Mouse (Mus musculus) thymus, adult 2 months (tissue): Measurements from ENCODE around the gene Ghrh. TPM values are rescaled to one million over a fixed set of nuclear protein-coding genes. Genes with fewer than 3 reads are reported as not detected.

Experiments
- DNase-seq: peaks from one replicate; pipeline ENCODE4 v3.0.0; 2021
- H3K27ac ChIP-seq: fragments of 200-500 bp; 2 replicates; pipeline ENCODE4 v1.5.1; 2012; ENCODE audit warnings: low read length, control low read depth; ENCODE audit not compliant: control insufficient read depth, insufficient read depth
- H3K27me3 ChIP-seq: fragments of 200-500 bp; 2 replicates; pipeline ENCODE4 v1.6.1; 2012; ENCODE audit warnings: mild to moderate bottlenecking, low read length, moderate library complexity, mixed read lengths; ENCODE audit not compliant: control insufficient read depth, insufficient read depth
- H3K36me3 ChIP-seq: fragments of 200-500 bp; 2 replicates; pipeline ENCODE4 v1.6.1; 2012; ENCODE audit warnings: mild to moderate bottlenecking, low read length, moderate library complexity; ENCODE audit not compliant: control insufficient read depth, insufficient read depth
- H3K4me1 ChIP-seq: fragments of 200-500 bp; replicated peaks from 2 replicates; pipeline ENCODE4 v1.6.1; 2012; ENCODE audit warnings: low read length; ENCODE audit not compliant: control insufficient read depth, insufficient read depth
- H3K4me3 ChIP-seq: fragments of 200-500 bp; 2 replicates; pipeline ENCODE4 v1.5.1; 2012; ENCODE audit warnings: mild to moderate bottlenecking, low read length, control low read depth, moderate library complexity; ENCODE audit not compliant: control insufficient read depth, insufficient read depth
- CTCF ChIP-seq: fragments of 200-500 bp; IDR thresholded peaks from 2 replicates; pipeline ENCODE4 v1.5.1; 2012; ENCODE audit warnings: mild to moderate bottlenecking, control low read depth, low read length, moderate library complexity, borderline replicate concordance; ENCODE audit not compliant: control insufficient read depth, poor library complexity, insufficient read depth; ENCODE audit errors: extremely low read depth
- POLR2A ChIP-seq: fragments of 200-500 bp; IDR thresholded peaks from 2 replicates; pipeline ENCODE4 v1.6.1; 2012; ENCODE audit warnings: mild to moderate bottlenecking, low read length, control low read depth, moderate library complexity; ENCODE audit not compliant: control insufficient read depth, poor library complexity, insufficient read depth; ENCODE audit errors: extremely low read depth
- WGBS: fragments of 180-500 bp; shearing (Covaris S2); methylation state at CpG from one replicate; pipeline ENCODE4 v1.1.7; 2018; 5-methylcytosine and 5-hydroxymethylcytosine counted together
- polyA plus RNA-seq: library from polyadenylated mRNA; depleted of rRNA; stranded (reverse); fragments of >200 nt; gene quantifications from 2 replicates; pipeline ENCODE4 v1.2.3, GENCODE M21; 2012; rRNA removed

Gene Ghrh
- polyA plus RNA-seq, 1 experiment, result 1.4 TPM

DNA sequence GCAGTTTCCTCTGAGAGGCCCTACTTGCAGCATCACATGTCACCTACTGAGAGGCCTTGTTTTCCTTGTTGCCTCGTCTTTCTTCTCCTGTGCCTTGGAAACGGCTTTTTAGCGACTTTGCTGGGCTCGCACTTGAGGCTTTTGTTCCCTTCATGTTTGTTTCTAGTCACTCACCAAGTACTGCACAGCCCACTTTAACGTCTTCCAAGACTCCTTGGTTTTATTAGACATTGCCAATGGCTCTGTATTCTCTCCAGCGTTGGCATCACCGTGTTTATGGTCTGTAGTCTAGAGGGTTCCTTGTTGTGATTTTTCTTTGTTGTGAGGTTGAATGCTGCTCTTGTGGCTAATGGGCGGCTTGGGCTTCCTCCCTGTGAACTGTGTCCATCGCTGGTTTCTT lies 44.2 kb downstream of the Ghrh start:
- TF ChIP-seq POLR2A, result no peak
- no peak for TF ChIP-seq CTCF
- WGBS, result 94% methylated on average over 9 of the region's 9 CpGs
- Histone ChIP-seq H3K4me1 (no peaks in the 10 kb centered on the region), H3K4me3 (no peak overlapping the region), H3K36me3 (peaks cover 75% of the 10 kb centered on the region), H3K27ac (no peak overlapping the region), H3K27me3 (no peaks in the 10 kb centered on the region)
- DNase-seq, result no peak

- no peak overlapping the region for H3K4me3 ChIP-seq
- TF ChIP-seq CTCF (no peak), POLR2A (no peak)
- no peak for DNase-seq
- H3K27me3 ChIP-seq, result no peaks in the 10 kb centered on the region
- WGBS, result 96% methylated on average over 6 of the region's 6 CpGs
- no peaks in the 10 kb centered on the region for H3K4me1 ChIP-seq
- peaks cover 74% of the 10 kb centered on the region for H3K36me3 ChIP-seq
- no peak overlapping the region for H3K27ac ChIP-seq
Observed at GRCm38 (mm10) chr2:157300051-157300450, 47.3 kb downstream of the Ghrh start.

DNA sequence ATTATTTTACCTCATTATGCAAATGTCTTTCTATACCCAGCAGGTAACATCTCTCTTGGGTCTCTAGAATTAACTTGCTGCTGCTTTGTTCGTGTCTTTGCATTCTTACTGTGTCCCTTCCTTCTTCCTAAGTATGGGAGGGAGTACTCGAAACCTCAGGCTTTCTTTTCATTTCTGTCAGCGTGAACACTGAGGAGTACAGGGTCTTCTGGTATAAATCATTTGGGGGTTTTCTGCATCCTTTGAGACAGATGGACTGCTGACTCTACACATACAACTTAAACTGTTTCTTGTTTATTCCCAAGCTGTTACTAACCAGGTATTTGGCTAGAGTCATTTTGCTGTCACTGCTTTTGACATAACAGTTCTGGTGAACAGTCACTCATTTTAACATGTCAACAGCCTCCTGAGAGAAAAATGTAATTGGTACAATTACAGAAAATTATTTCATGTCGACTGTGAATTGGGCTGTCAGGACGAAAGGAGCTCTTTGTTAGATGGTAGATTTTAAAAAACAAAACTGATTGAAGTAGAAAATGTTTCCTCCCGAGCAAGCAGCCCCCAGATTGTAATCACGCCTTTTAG lies 51.1 kb downstream of the Ghrh start:
- peaks cover 73% of the 10 kb centered on the region for H3K36me3 ChIP-seq

GRCm38 (mm10) chr2:157292093-157292492 lies 55.2 kb downstream of the Ghrh start:
- H3K36me3 ChIP-seq, result peaks cover 53% of the 10 kb centered on the region
- WGBS, result 29% methylated on average over 2 of the region's 2 CpGs
- no peaks in the 10 kb centered on the region for H3K27me3 ChIP-seq
- H3K4me3 ChIP-seq, result no peak overlapping the region
- H3K27ac ChIP-seq, result no peak overlapping the region
- no peaks in the 10 kb centered on the region for H3K4me1 ChIP-seq
- DNase-seq, result peak; percentile 63
- TF ChIP-seq POLR2A, result no peak
- TF ChIP-seq CTCF, result peak; percentile 46; the same call in 1 of the 2 replicates

More for the DNA sequence above, 51.1 kb downstream of the Ghrh start:
- DNase-seq, result no peak
- 93% methylated on average over 7 of the region's 7 CpGs for WGBS
- Histone ChIP-seq H3K27me3 (no peaks in the 10 kb centered on the region), H3K4me1 (no peaks in the 10 kb centered on the region), H3K4me3 (no peak overlapping the region), H3K27ac (no peak overlapping the region)
- no peak for TF ChIP-seq POLR2A

DNA sequence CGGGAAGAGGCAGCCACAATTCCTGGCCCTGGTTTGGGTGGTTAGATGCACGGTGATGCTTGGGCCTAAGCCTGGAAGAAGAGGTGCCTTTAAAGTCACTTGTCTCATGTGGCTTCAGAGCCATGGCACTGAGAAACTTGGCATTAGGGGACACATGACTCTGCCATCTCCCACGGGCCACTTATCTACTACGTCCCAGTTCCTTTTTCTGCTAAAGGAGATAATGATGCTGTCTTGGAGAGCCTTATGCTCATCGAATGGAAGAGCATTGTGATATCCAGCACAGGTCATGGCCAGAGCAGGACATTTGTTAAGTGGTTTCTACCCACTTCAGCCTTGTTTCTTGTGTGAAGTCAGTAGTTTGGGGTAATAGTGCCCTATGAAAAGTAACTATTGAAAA lies 58.3 kb downstream of the Ghrh start:
- H3K4me3 ChIP-seq, result no peak overlapping the region
- H3K27me3 ChIP-seq, result no peaks in the 10 kb centered on the region
- TF ChIP-seq POLR2A (no peak), CTCF (no peak)
- H3K27ac ChIP-seq, result no peak overlapping the region
- H3K36me3 ChIP-seq, result peaks cover 44% of the 10 kb centered on the region
- 94% methylated on average over 5 of the region's 5 CpGs for whole genome bisulfite sequencing
- DNase-seq, result no peak
- H3K4me1 ChIP-seq, result no peaks in the 10 kb centered on the region

- Histone ChIP-seq H3K27ac (no peak overlapping the region), H3K27me3 (no peaks in the 10 kb centered on the region), H3K36me3 (peaks cover 35% of the 10 kb centered on the region), H3K4me1 (no peaks in the 10 kb centered on the region), H3K4me3 (no peak overlapping the region)
- TF ChIP-seq CTCF (no peak), POLR2A (no peak)
- DNase-seq, result peak; percentile 67
- 26% methylated on average over 3 of the region's 3 CpGs for WGBS
Observed at GRCm38 (mm10) chr2:157287542-157287941, 59.8 kb downstream of the Ghrh start.

- TF ChIP-seq CTCF, result no peak
- Histone ChIP-seq H3K4me3 (no peak overlapping the region), H3K4me1 (peaks cover 2% of the 10 kb centered on the region), H3K36me3 (peaks cover 21% of the 10 kb centered on the region), H3K27me3 (no peaks in the 10 kb centered on the region), H3K27ac (no peak overlapping the region)
- DNase-seq, result no peak
- WGBS, result 93% methylated on average over 6 of the region's 6 CpGs
Observed at GRCm38 (mm10) chr2:157283321-157283720, 64.0 kb downstream of the Ghrh start.

Other genes starting within 250 kb of the Ghrh start
- gene Samhd1, start 212.2 kb downstream of the Ghrh start, polyA plus RNA-seq, result 49.9 and 57.1 TPM in 2 replicates
- 20.9 and 25.1 TPM in 2 replicates for gene Rbl1, start 143.0 kb downstream of the Ghrh start, polyA plus RNA-seq
- gene Rpn2, start 68.5 kb downstream of the Ghrh start, polyA plus RNA-seq, result 177 and 187 TPM in 2 replicates
- gene Mroh8, start 68.0 kb downstream of the Ghrh start, polyA plus RNA-seq, result 1.0 and 1.1 TPM in 2 replicates
- 68.0 and 72.5 TPM in 2 replicates for gene Manbal, start 20.1 kb upstream of the Ghrh start, polyA plus RNA-seq
- 24.6 and 25.1 TPM in 2 replicates for gene Src, start 70.9 kb upstream of the Ghrh start, polyA plus RNA-seq
- gene Nnat, start 212.6 kb upstream of the Ghrh start, polyA plus RNA-seq, result 2.5 and 17.0 TPM in 2 replicates
- gene Blcap, start 223.8 kb upstream of the Ghrh start, polyA plus RNA-seq, result 28.2 and 35.3 TPM in 2 replicates